Mouse (Mus musculus): ENCODE measurements around the gene Foxi3.
A peak's percentile ranks its signal among the peaks of the same experiment; 100 is the strongest.

The Foxi3 gene

GRCm38 (mm10) chr6:70956285-70956912 is at the start of gene Foxi3:
TSS of gene Foxi3 (plus strand) at chr6:70956531.
- peak; percentile 8 for DNase-seq

GRCm38 (mm10) chr6:70909572-70909971 is 46.8 kb upstream of the Foxi3 start:
- no peak for DNase-seq

- DNase-seq: no peak
Observed at GRCm38 (mm10) chr6:70910285-70910684, 46.0 kb upstream of the Foxi3 start.

- DNase-seq: peak; percentile 69
Observed at GRCm38 (mm10) chr6:70911668-70912395, 44.5 kb upstream of the Foxi3 start.

- DNase-seq: no peak
Observed at GRCm38 (mm10) chr6:70912396-70912765, 44.0 kb upstream of the Foxi3 start.

- no peak for DNase-seq
Observed at GRCm38 (mm10) chr6:70918827-70919226, 37.5 kb upstream of the Foxi3 start, which contains the start of gene Tex37. TSS of gene Tex37 (minus strand) at chr6:70918927.

GRCm38 (mm10) chr6:70921274-70922074 is 34.9 kb upstream of the Foxi3 start:
- DNase-seq: peak; percentile 49

GRCm38 (mm10) chr6:70931801-70932200 is 24.5 kb upstream of the Foxi3 start:
- no peak for DNase-seq

- no peak for DNase-seq
Observed at GRCm38 (mm10) chr6:70953274-70953673, 3.1 kb upstream of the Foxi3 start.

- no peak for DNase-seq
Observed at GRCm38 (mm10) chr6:70954040-70954439, 2.3 kb upstream of the Foxi3 start.

- DNase-seq: no peak
Observed at GRCm38 (mm10) chr6:70955291-70955800, 985 bp upstream of the Foxi3 start.

GRCm38 (mm10) chr6:70955841-70956240 is 490 bp upstream of the Foxi3 start:
- no peak for DNase-seq

- no peak for DNase-seq
Observed at GRCm38 (mm10) chr6:70956936-70957335, 605 bp downstream of the Foxi3 start.

GRCm38 (mm10) chr6:70957341-70957940 is 1.1 kb downstream of the Foxi3 start:
- no peak for DNase-seq

- DNase-seq: no peak
Observed at GRCm38 (mm10) chr6:70964116-70964830, 7.9 kb downstream of the Foxi3 start.

GRCm38 (mm10) chr6:70965694-70966093 is 9.4 kb downstream of the Foxi3 start:
- DNase-seq: no peak

- DNase-seq: no peak
Observed at GRCm38 (mm10) chr6:70967422-70967821, 11.1 kb downstream of the Foxi3 start.

- no peak for DNase-seq
Observed at GRCm38 (mm10) chr6:70968291-70968690, 12.0 kb downstream of the Foxi3 start.

- no peak for DNase-seq
Observed at GRCm38 (mm10) chr6:70973066-70973465, 16.7 kb downstream of the Foxi3 start.

GRCm38 (mm10) chr6:70981036-70981435 is 24.7 kb downstream of the Foxi3 start:
- no peak for DNase-seq

- DNase-seq: no peak
Observed at GRCm38 (mm10) chr6:70982416-70982815, 26.1 kb downstream of the Foxi3 start.

- no peak for DNase-seq
Observed at GRCm38 (mm10) chr6:70986683-70987082, 30.4 kb downstream of the Foxi3 start.

All from cerebellum, adult 11 months (tissue).